Mouse (Mus musculus): ENCODE measurements around the gene Gadd45a. TPM values are rescaled to one million over a fixed set of nuclear protein-coding genes. Genes with fewer than 3 reads are reported as not detected.

Gene Gadd45a
- polyA plus RNA-seq, 1 experiment: 90.3 TPM

- H3K36me3 ChIP-seq (ENCODE audit: control insufficient read depth, insufficient read depth, low read length, poor library complexity, severe bottlenecking): no peaks in the 10 kb centered on the region
- no peak overlapping the region for H3K9ac ChIP-seq (ENCODE audit: low read depth, poor library complexity, severe bottlenecking)
- no peaks in the 10 kb centered on the region for H3K4me1 ChIP-seq (ENCODE audit: control insufficient read depth, insufficient read depth, low read length)
- no peaks in the 10 kb centered on the region for H3K27me3 ChIP-seq (ENCODE audit: control insufficient read depth, insufficient read depth, low read length, poor library complexity, severe bottlenecking)
- TF ChIP-seq CTCF (IDR thresholded peaks at IDR 0.05; ENCODE audit: low read depth, low read length): no peak
- no peak for TF ChIP-seq EP300 (IDR thresholded peaks at IDR 0.05; ENCODE audit: insufficient read depth, low read depth, low read length)
- no peak for TF ChIP-seq POLR2A (IDR thresholded peaks at IDR 0.05; ENCODE audit: insufficient read depth, low read length)
- no peak overlapping the region for H3K27ac ChIP-seq (ENCODE audit: insufficient read depth, low read length)
- H3K4me3 ChIP-seq (ENCODE audit: low read depth, low read length): no peak overlapping the region
- no peaks in the 10 kb centered on the region for H3K9me3 ChIP-seq (replicated peaks; ENCODE audit: control insufficient read depth, insufficient read depth, low read length, poor library complexity, severe bottlenecking)
These were observed 41.0 kb downstream of the Gadd45a start for GRCm38 (mm10) chr6:66996257-66996656.

- Histone ChIP-seq H3K4me1 (ENCODE audit: control insufficient read depth, insufficient read depth, low read length) (no peaks in the 10 kb centered on the region), H3K4me3 (ENCODE audit: low read depth, low read length) (no peak overlapping the region), H3K9me3 (replicated peaks; ENCODE audit: control insufficient read depth, insufficient read depth, low read length, poor library complexity, severe bottlenecking) (no peaks in the 10 kb centered on the region), H3K27me3 (ENCODE audit: control insufficient read depth, insufficient read depth, low read length, poor library complexity, severe bottlenecking) (no peaks in the 10 kb centered on the region), H3K9ac (ENCODE audit: low read depth, poor library complexity, severe bottlenecking) (no peak overlapping the region), H3K27ac (ENCODE audit: insufficient read depth, low read length) (no peak overlapping the region), H3K36me3 (ENCODE audit: control insufficient read depth, insufficient read depth, low read length, poor library complexity, severe bottlenecking) (no peaks in the 10 kb centered on the region)
- no peak for TF ChIP-seq POLR2A (IDR thresholded peaks at IDR 0.05; ENCODE audit: insufficient read depth, low read length)
- TF ChIP-seq CTCF (IDR thresholded peaks at IDR 0.05; ENCODE audit: low read depth, low read length): no peak
- TF ChIP-seq EP300 (IDR thresholded peaks at IDR 0.05; ENCODE audit: insufficient read depth, low read depth, low read length): no peak
These were observed 41.4 kb downstream of the Gadd45a start for GRCm38 (mm10) chr6:66995825-66996224.

- Histone ChIP-seq H3K27me3 (ENCODE audit: control insufficient read depth, insufficient read depth, low read length, poor library complexity, severe bottlenecking) (no peaks in the 10 kb centered on the region), H3K4me3 (ENCODE audit: low read depth, low read length) (no peak overlapping the region), H3K36me3 (ENCODE audit: control insufficient read depth, insufficient read depth, low read length, poor library complexity, severe bottlenecking) (no peaks in the 10 kb centered on the region), H3K9me3 (replicated peaks; ENCODE audit: control insufficient read depth, insufficient read depth, low read length, poor library complexity, severe bottlenecking) (no peaks in the 10 kb centered on the region), H3K4me1 (ENCODE audit: control insufficient read depth, insufficient read depth, low read length) (no peaks in the 10 kb centered on the region), H3K27ac (ENCODE audit: insufficient read depth, low read length) (no peak overlapping the region), H3K9ac (ENCODE audit: low read depth, poor library complexity, severe bottlenecking) (no peak overlapping the region)
- TF ChIP-seq EP300 (IDR thresholded peaks at IDR 0.05; ENCODE audit: insufficient read depth, low read depth, low read length) (no peak), CTCF (IDR thresholded peaks at IDR 0.05; ENCODE audit: low read depth, low read length) (no peak), POLR2A (IDR thresholded peaks at IDR 0.05; ENCODE audit: insufficient read depth, low read length) (no peak)
These were observed 42.3 kb downstream of the Gadd45a start for GRCm38 (mm10) chr6:66994981-66995380.

- TF ChIP-seq POLR2A (IDR thresholded peaks at IDR 0.05; ENCODE audit: insufficient read depth, low read length) (no peak), CTCF (IDR thresholded peaks at IDR 0.05; ENCODE audit: low read depth, low read length) (no peak), EP300 (IDR thresholded peaks at IDR 0.05; ENCODE audit: insufficient read depth, low read depth, low read length) (no peak)
- H3K36me3 ChIP-seq (ENCODE audit: control insufficient read depth, insufficient read depth, low read length, poor library complexity, severe bottlenecking): no peaks in the 10 kb centered on the region
- no peaks in the 10 kb centered on the region for H3K4me1 ChIP-seq (ENCODE audit: control insufficient read depth, insufficient read depth, low read length)
These were observed 44.5 kb downstream of the Gadd45a start for GRCm38 (mm10) chr6:66992786-66993185.

GRCm38 (mm10) chr6:66992232-66992631, 45.0 kb downstream of the Gadd45a start:
- Histone ChIP-seq H3K4me1 (ENCODE audit: control insufficient read depth, insufficient read depth, low read length) (no peaks in the 10 kb centered on the region), H3K4me3 (ENCODE audit: low read depth, low read length) (no peak overlapping the region), H3K27ac (ENCODE audit: insufficient read depth, low read length) (no peak overlapping the region), H3K27me3 (ENCODE audit: control insufficient read depth, insufficient read depth, low read length, poor library complexity, severe bottlenecking) (no peaks in the 10 kb centered on the region), H3K9ac (ENCODE audit: low read depth, poor library complexity, severe bottlenecking) (no peak overlapping the region), H3K9me3 (replicated peaks; ENCODE audit: control insufficient read depth, insufficient read depth, low read length, poor library complexity, severe bottlenecking) (no peaks in the 10 kb centered on the region), H3K36me3 (ENCODE audit: control insufficient read depth, insufficient read depth, low read length, poor library complexity, severe bottlenecking) (no peaks in the 10 kb centered on the region)
- TF ChIP-seq POLR2A (IDR thresholded peaks at IDR 0.05; ENCODE audit: insufficient read depth, low read length) (no peak), EP300 (IDR thresholded peaks at IDR 0.05; ENCODE audit: insufficient read depth, low read depth, low read length) (no peak), CTCF (IDR thresholded peaks at IDR 0.05; ENCODE audit: low read depth, low read length) (no peak)

More at GRCm38 (mm10) chr6:66992786-66993185, 44.5 kb downstream of the Gadd45a start:
- no peak overlapping the region for H3K9ac ChIP-seq (ENCODE audit: low read depth, poor library complexity, severe bottlenecking)
- H3K9me3 ChIP-seq (replicated peaks; ENCODE audit: control insufficient read depth, insufficient read depth, low read length, poor library complexity, severe bottlenecking): no peaks in the 10 kb centered on the region
- no peaks in the 10 kb centered on the region for H3K27me3 ChIP-seq (ENCODE audit: control insufficient read depth, insufficient read depth, low read length, poor library complexity, severe bottlenecking)
- no peak overlapping the region for H3K4me3 ChIP-seq (ENCODE audit: low read depth, low read length)
- no peak overlapping the region for H3K27ac ChIP-seq (ENCODE audit: insufficient read depth, low read length)

GRCm38 (mm10) chr6:66989518-66989917, 47.7 kb downstream of the Gadd45a start:
- H3K4me1 ChIP-seq (ENCODE audit: control insufficient read depth, insufficient read depth, low read length): peaks cover 2% of the 10 kb centered on the region
- H3K27me3 ChIP-seq (ENCODE audit: control insufficient read depth, insufficient read depth, low read length, poor library complexity, severe bottlenecking): no peaks in the 10 kb centered on the region
- H3K9me3 ChIP-seq (replicated peaks; ENCODE audit: control insufficient read depth, insufficient read depth, low read length, poor library complexity, severe bottlenecking): no peaks in the 10 kb centered on the region
- no peak overlapping the region for H3K4me3 ChIP-seq (ENCODE audit: low read depth, low read length)
- no peak overlapping the region for H3K27ac ChIP-seq (ENCODE audit: insufficient read depth, low read length)
- TF ChIP-seq EP300 (IDR thresholded peaks at IDR 0.05; ENCODE audit: insufficient read depth, low read depth, low read length): no peak
- no peak for TF ChIP-seq POLR2A (IDR thresholded peaks at IDR 0.05; ENCODE audit: insufficient read depth, low read length)
- no peak for TF ChIP-seq CTCF (IDR thresholded peaks at IDR 0.05; ENCODE audit: low read depth, low read length)
- no peak overlapping the region for H3K9ac ChIP-seq (ENCODE audit: low read depth, poor library complexity, severe bottlenecking)
- no peaks in the 10 kb centered on the region for H3K36me3 ChIP-seq (ENCODE audit: control insufficient read depth, insufficient read depth, low read length, poor library complexity, severe bottlenecking)
